Mouse (Mus musculus) cerebellum, adult 2 months (tissue): Measurements from ENCODE around the gene Pbx1. TPM values are rescaled to one million over a fixed set of nuclear protein-coding genes. Genes with fewer than 3 reads are reported as not detected.
A peak's percentile ranks its signal among the peaks of the same experiment; 100 is the strongest.

Experiments used
- DNase-seq, 2 experiments: peaks; one replicate each; pipeline ENCODE4 v3.0.0; 2021
- H3K27ac ChIP-seq: fragments of 200-500 bp; 2 replicates; pipeline ENCODE4 v1.5.1; 2012; ENCODE audit warnings: low read length, control low read depth, inconsistent platforms; ENCODE audit not compliant: insufficient read depth
- H3K27me3 ChIP-seq: fragments of 200-500 bp; 2 replicates; pipeline ENCODE4 v1.6.1; 2012; ENCODE audit warnings: inconsistent platforms, mild to moderate bottlenecking, low read length, moderate library complexity; ENCODE audit not compliant: control insufficient read depth, insufficient read depth
- H3K4me1 ChIP-seq: fragments of 200-500 bp; 2 replicates; pipeline ENCODE4 v1.6.1; 2011; ENCODE audit warnings: low read length; ENCODE audit not compliant: control insufficient read depth, insufficient read depth
- H3K4me3 ChIP-seq: fragments of 200-500 bp; replicated peaks from 2 replicates; pipeline ENCODE3; 2011; ENCODE audit warnings: mild to moderate bottlenecking, low read depth, low read length, control low read depth; ENCODE audit not compliant: insufficient read depth
- CTCF ChIP-seq: fragments of 200-500 bp; IDR thresholded peaks from 2 replicates; pipeline ENCODE4 v1.5.1; 2011; ENCODE audit warnings: low read depth, mild to moderate bottlenecking, control low read depth, low read length, moderate library complexity, borderline replicate concordance; ENCODE audit not compliant: insufficient read depth
- POLR2A ChIP-seq: fragments of 200-500 bp; IDR thresholded peaks from 2 replicates; pipeline ENCODE4 v1.6.1; 2011; ENCODE audit warnings: low read length, control low read depth, borderline replicate concordance; ENCODE audit not compliant: insufficient read depth
- whole genome bisulfite sequencing: fragments of 180-500 bp; shearing (Covaris S2); methylation state at CpG from one replicate; pipeline ENCODE4 v1.1.7; 2018; 5-methylcytosine and 5-hydroxymethylcytosine counted together
- polyA plus RNA-seq: library from polyadenylated mRNA; depleted of rRNA; stranded (reverse); fragments of >200 nt; gene quantifications from 2 replicates; pipeline ENCODE4 v1.2.3, GENCODE M21; 2012

Pbx1 gene
- polyA plus RNA-seq, 1 experiment = 34.9 TPM

DNA sequence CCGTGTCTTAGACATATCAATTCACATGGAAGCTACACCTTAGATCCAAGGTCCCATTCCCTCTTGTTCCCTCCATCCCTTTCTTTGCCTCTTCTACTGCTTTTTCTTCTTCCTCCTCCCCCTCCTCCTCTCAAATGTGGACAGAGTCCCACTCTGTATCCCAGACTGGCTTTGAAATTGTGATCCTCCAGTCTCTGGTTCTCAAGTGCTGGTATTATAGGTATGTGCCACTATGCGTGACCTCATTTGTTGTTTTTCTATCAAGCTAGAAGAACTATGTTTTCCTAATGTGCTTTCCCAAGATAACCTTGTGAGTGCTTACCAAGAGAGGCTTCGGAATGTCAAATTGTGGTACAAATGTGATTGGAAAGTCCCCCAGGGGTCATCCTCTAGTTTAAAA lies 267.1 kb downstream of the Pbx1 start:
- Histone ChIP-seq H3K4me1 (no peaks in the 10 kb centered on the region), H3K27me3 (no peaks in the 10 kb centered on the region), H3K4me3 (no peak overlapping the region), H3K27ac (no peak overlapping the region)
- DNase-seq = no peak
- TF ChIP-seq POLR2A (no peak), CTCF (no peak)
- WGBS = 87% methylated on average over 3 of the region's 3 CpGs

GRCm38 (mm10) chr1:168163521-168164233 lies 268.4 kb downstream of the Pbx1 start:
- no peak for DNase-seq
- H3K4me3 ChIP-seq = no peak overlapping the region
- no peaks in the 10 kb centered on the region for H3K4me1 ChIP-seq
- no peak for TF ChIP-seq POLR2A
- TF ChIP-seq CTCF = no peak
- H3K27ac ChIP-seq = no peak overlapping the region
- WGBS = 55% methylated on average over 23 of the region's 23 CpGs
- no peaks in the 10 kb centered on the region for H3K27me3 ChIP-seq

- Histone ChIP-seq H3K4me1 (no peaks in the 10 kb centered on the region), H3K4me3 (no peak overlapping the region), H3K27me3 (no peaks in the 10 kb centered on the region), H3K27ac (no peak overlapping the region)
- TF ChIP-seq POLR2A = no peak
- TF ChIP-seq CTCF = no peak
- no peak for DNase-seq
- WGBS = 91% methylated on average over 6 of the region's 6 CpGs
These were observed 292.9 kb downstream of the Pbx1 start for GRCm38 (mm10) chr1:168139138-168139682.

- TF ChIP-seq POLR2A (no peak), CTCF (no peak)
- Histone ChIP-seq H3K4me1 (no peaks in the 10 kb centered on the region), H3K4me3 (no peak overlapping the region), H3K27me3 (no peaks in the 10 kb centered on the region), H3K27ac (no peak overlapping the region)
- 92% methylated on average over 4 of the region's 4 CpGs for WGBS
- DNase-seq = no peak
These were observed 293.4 kb downstream of the Pbx1 start for GRCm38 (mm10) chr1:168138669-168139068.

DNA sequence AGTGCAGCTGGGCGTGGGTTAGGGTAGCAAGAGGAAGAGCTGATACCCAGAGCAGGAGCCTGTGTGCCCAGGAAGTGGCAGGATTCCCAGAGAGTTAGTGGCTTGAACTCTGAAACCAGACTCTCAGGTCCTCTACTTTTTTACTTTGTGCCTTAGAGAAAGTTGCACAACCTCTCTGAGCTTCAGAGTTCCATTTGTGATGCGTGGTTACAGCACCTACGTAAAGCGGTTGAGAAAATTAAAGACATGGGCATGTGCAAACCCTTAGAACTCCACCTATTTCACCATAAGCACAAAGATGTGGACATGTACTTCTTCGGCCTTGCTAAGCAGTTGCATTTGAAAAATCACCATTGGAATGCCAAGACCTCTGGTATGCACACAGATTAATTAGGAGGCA lies 294.2 kb downstream of the Pbx1 start:
- DNase-seq = no peak
- 92% methylated on average over 5 of the region's 5 CpGs for WGBS
- no peak for TF ChIP-seq CTCF
- TF ChIP-seq POLR2A = no peak

DNA sequence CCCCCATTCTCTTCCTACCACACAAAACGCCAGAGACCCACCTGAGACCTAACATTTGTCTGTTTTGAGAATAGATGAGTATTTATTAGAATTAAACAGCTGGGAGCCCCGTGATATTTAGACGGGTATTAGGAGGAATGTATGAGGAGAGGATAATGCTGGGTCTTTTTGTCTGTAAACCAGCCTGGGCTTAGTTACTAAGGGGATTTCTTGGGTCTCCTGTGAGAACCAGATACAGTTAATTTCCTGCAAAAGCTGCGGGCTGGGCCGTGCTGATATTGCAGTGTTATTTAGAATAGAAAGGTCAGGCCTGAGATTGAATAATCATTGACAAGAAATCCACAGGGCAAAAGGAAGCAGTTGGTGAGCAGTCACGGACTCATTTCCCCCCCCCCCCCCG lies 296.5 kb downstream of the Pbx1 start:
- H3K4me1 ChIP-seq = no peaks in the 10 kb centered on the region
- no peak for TF ChIP-seq CTCF
- no peak for TF ChIP-seq POLR2A
- WGBS = 79% methylated on average over 7 of the region's 7 CpGs
- DNase-seq = no peak
- H3K27ac ChIP-seq = no peak overlapping the region
- H3K4me3 ChIP-seq = no peak overlapping the region
- H3K27me3 ChIP-seq = no peaks in the 10 kb centered on the region

More for the DNA sequence above, 294.2 kb downstream of the Pbx1 start:
- no peak overlapping the region for H3K27ac ChIP-seq
- no peak overlapping the region for H3K4me3 ChIP-seq
- no peaks in the 10 kb centered on the region for H3K27me3 ChIP-seq
- H3K4me1 ChIP-seq = no peaks in the 10 kb centered on the region

DNA sequence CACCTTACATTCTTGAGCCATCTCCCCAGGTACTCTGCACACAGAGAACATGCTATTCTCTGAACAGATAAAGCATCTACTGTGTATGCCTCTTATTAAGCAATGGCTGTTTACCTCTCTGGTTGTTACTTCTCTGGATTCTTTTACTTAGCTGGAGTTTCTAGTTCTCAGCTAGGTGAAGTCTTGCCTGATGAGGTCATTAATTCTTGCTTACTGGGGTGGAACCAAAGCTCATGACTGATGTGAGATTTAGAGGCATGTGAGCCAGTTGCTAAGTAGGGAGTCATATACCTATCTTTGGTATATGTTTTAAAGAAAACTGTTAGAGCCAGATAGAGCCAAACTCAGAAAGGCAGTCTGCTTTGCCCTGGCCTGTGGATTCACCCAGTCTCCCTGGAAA lies 298.4 kb downstream of the Pbx1 start:
- no peak overlapping the region for H3K4me3 ChIP-seq
- no peak for TF ChIP-seq POLR2A
- no peaks in the 10 kb centered on the region for H3K4me1 ChIP-seq
- no peaks in the 10 kb centered on the region for H3K27me3 ChIP-seq
- no peak for DNase-seq
- no peak overlapping the region for H3K27ac ChIP-seq

GRCm38 (mm10) chr1:168128004-168128403 lies 304.1 kb downstream of the Pbx1 start:
- DNase-seq = no peak
- Histone ChIP-seq H3K27me3 (no peaks in the 10 kb centered on the region), H3K4me1 (no peaks in the 10 kb centered on the region), H3K27ac (no peak overlapping the region), H3K4me3 (no peak overlapping the region)
- TF ChIP-seq CTCF (no peak), POLR2A (no peak)
- 77% methylated on average over 4 of the region's 4 CpGs for WGBS

DNA sequence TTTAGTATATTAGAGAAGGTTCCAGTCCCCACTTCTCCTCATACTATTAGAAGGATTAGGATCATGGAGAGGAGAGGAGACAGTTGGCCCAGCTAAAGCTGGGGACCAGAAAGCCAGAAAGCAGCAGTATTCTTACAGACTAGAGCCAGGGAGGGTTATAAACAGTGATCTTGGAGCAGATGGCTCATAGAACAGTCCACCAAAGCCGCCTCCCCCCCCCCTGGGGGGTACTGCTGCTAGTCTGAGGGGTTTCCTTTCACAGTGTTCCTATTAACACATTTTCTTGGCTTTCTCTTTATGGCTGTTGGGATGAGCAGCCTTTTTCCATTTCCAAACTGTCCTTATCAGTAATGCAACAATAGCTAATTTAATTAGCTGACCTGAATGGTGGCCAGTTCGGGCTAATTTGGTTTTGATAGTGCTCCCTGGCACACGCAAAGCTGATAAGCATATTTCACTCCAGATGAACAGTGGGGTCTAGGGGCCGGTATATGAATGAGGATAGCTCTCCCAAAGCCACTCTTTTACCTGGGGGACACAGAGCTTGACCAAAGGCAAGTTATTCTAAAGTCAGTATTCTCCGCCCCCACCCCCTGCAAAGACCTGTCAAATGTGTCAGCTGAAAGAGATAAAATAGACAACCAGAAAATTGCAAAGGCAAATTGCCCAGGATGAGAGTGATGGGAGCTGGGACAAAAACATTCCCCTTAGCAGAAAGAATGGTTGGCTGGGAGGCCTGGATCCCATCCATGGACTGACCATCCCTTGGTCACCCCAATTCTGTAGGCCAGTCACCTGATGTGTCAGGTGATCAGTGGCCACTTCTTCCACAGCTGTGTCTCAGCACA lies 307.2 kb downstream of the Pbx1 start:
- Histone ChIP-seq H3K27me3 (no peaks in the 10 kb centered on the region), H3K27ac (no peak overlapping the region), H3K4me1 (no peaks in the 10 kb centered on the region), H3K4me3 (no peak overlapping the region)
- DNase-seq = peak in 1 of 2 experiments; percentile 5
- TF ChIP-seq POLR2A (no peak), CTCF (no peak)
- WGBS = 17% methylated on average over 5 of the region's 5 CpGs
